Mouse (Mus musculus) spleen, adult 18-20 months (tissue): ENCODE measurements around the gene Prpf18.
"Not testable (repeated sequence)": the region's sequence is repeated elsewhere in the genome, so short reads cannot be mapped to it uniquely, and the experiment has no call there.

Experiments
- DNase-seq, 2 experiments: peaks; one replicate each; pipeline ENCODE4 v3.0.0; 2022; ENCODE audit warnings: mixed read lengths in 2 of 2

The Prpf18 gene

DNA sequence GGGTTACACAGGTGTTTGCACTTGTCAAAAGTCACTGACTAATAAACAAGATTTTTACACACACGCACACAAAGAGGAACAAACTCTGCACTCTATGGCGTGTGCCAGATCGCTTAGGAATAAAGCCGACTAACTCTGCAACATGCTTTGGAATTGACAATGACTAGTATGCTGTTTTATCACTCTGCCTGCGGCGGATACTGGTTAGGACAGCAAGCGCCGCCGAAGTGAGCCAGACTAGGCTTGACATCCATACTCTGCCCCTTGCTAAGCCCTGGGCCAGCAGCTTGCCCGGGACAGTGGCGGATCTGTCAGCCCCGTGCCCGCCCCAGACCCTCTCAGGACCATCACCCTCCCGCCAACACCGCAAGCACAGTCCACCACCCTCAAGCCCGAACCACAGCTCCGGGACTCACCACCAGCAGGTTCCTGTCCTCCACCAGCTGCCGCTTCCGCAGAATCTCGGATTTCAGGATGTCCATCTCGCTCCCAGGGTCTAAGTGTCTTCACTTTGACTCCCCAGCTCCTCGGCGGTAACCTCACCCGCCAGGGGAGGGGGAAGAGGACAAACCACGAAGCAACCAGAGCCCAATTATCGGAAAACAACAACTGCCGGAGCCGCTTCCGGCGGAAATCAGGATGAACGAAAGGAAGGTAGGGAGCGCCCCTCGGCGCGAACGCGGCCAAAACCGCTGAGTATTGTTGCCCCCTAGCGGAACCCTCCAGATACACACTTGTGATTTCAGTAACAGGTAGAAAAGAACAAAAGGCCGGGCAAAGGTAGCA is at the start of gene Prpf18:
Gene Prpf18 (minus strand): TSS at position 614 of the 786 bp plus-strand sequence.
- DNase-seq: peak; percentile 71 to 83

DNA sequence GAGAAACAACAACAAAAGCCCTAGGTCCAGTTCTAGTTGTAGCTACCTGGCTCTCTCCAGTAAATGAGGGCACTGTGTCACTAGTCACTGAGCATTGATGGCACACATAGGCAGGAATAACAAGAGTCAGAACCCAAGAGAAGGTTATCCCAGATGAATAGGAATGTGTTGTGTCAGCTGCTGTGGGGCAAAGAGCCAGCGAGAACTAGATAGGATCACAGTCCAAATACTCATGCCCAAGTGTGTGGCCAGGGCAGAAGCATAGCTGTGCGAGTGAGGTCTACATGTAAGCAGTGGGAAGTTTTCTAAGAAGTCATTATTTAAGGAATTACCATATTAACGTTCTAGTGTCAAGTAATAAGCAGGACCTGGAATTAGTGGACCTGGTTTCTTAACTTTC is 28.0 kb upstream of the Prpf18 start:
- no peak for DNase-seq

DNA sequence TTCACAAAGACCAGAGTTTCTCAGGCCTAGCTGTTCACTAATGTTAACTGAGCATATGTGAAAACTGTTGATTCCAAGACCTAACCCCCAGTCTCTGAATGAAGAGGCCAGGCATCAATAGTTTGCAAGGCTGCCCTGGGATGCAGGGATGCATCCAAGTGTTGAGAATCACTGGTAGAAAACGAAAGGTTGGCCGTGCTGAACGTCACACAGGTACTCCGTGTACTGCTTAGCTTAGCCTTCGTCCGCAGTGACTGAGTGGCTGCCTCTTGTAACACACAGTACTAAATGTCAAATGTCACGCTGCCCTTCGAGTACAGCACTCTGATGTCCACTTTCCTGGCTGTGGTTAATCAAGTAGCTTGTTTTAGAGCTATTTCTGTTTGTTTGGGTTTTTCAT is 19.7 kb upstream of the Prpf18 start:
- DNase-seq: no peak

DNA sequence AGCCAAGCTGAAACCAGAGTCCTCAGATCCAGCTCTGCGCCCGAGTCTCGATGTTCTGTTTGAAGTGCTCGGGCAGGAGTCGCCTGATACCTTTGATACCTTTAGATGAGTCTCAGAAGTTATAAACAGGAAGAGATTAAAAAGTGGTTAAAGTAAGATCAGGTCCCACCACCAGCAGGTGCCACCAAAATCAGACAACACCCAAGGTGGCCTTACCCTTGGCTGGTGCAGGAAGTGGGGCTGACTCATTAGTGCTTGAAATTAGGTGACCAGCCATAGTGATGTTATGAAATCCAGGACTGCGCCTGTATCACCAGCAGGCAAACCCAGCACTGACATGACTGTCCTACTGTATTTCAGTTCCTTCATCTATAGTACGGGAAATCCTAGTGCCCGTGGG is 17.8 kb upstream of the Prpf18 start:
- DNase-seq: no peak

DNA sequence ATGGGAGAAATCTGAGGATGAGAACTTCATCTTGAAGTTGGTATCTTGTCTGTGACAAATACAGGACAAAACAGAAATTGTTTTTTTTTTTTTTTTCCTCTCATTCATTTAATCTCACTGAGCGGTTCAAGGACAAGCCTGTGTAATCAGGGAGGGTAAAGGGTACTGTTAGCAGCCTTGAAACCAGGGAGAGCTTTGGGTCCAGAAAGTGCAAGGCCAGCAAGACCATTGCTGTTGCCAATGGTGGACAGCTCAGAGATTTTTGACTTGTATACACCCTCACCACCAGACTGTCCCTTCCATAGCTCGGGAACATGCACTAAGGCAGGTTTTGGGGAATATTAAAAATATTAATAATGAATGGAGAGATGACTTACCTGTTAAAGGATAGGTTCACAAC is 16.7 kb upstream of the Prpf18 start:
- no peak for DNase-seq

- no peak for DNase-seq
Measured at GRCm38 (mm10) chr2:4660677-4661076, 8.8 kb upstream of the Prpf18 start.

- DNase-seq: no peak
Measured at GRCm38 (mm10) chr2:4649646-4650045, 2.3 kb downstream of the Prpf18 start.

GRCm38 (mm10) chr2:4648094-4648493 is 3.8 kb downstream of the Prpf18 start:
- DNase-seq: no peak

DNA sequence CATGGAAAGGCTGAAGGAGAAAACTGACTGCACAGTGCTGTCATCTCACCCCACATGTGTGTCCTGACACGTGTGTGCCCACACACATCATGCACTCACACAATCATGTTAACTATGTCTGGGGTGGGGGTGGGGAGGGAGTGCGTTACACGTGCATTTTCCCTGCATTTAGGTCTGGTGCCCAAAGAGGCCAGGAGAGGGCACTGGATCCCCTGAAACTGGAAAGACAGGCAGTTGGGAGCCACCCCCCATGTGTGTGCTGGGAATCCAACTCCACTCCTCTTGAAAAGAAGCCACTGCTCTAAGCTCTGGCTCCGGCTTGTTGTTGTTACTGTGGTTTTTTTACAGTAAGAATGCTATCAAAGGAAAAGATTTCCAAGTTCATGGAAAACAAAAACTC is 6.8 kb downstream of the Prpf18 start:
- no peak for DNase-seq

DNA sequence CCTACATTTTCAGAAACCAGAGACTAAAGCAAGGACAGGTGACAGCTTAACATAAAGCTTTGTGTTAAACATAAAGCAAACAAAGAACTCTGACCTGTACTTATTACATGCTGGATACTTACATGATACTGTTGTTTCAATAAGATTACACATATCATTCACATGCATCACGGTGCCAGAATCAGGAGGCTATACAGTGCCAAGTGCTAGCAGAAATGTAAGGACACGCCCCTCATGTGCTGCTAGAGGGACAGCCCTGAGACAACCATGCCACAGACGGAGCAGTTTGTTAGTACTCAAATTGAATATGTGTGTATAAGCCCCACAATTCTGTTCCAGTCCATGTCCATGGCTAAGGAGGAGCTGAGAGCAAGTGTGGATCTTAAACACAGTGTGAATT is 13.7 kb downstream of the Prpf18 start:
- no peak for DNase-seq

GRCm38 (mm10) chr2:4636656-4637055 is 15.3 kb downstream of the Prpf18 start:
- no peak for DNase-seq

- DNase-seq: no peak
Measured at GRCm38 (mm10) chr2:4635804-4636203, 16.1 kb downstream of the Prpf18 start.

- DNase-seq: no peak
Measured at GRCm38 (mm10) chr2:4630197-4630835, 21.6 kb downstream of the Prpf18 start.

DNA sequence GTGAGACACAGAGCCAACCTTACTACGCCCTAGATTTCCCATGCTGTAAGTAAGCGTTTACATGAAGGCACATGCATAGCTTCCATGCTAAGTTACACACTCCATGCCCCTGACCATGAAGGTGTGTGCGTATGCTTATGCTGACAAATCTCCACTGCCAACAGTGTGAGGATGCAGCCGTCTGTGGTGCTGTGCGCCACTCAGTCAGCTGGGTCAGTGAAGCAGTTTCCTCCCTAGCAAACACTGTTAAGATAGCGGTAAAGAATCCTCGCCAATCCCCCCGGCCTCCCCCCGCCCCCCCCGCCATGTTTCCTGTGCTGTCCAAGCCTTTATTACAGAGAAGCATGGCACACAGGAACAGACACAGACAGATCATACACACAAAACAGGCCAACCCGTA is 22.4 kb downstream of the Prpf18 start:
- no peak for DNase-seq

GRCm38 (mm10) chr2:4628920-4629319 is 23.0 kb downstream of the Prpf18 start:
- no peak for DNase-seq

- no peak for DNase-seq
Measured at GRCm38 (mm10) chr2:4626911-4627310, 25.0 kb downstream of the Prpf18 start.

DNA sequence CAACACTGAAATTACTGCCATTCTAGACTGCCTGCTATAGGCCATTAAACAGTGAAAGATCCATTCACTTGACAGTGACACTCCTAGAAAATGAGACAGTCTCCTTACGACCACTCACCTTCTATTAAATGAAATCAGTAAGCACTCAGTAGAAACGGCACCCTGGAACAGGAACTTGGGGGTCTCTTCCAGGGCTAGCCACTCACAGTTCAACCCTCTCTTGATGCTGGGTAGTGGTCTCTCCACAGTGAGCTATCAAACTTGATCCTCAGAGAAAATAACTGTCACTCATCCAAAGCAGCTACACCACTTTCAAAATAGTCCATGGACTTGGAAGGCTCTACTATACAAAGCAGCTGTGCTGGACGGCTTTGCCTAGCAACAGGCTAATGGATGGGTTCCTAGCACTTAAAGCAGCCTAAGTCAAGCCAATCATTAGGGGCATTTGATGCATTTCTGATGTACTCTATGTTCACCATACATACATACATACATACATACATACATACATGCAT is 30.4 kb downstream of the Prpf18 start:
- DNase-seq: no peak

- DNase-seq: no peak
Measured at GRCm38 (mm10) chr2:4620640-4621401, 31.1 kb downstream of the Prpf18 start.

DNA sequence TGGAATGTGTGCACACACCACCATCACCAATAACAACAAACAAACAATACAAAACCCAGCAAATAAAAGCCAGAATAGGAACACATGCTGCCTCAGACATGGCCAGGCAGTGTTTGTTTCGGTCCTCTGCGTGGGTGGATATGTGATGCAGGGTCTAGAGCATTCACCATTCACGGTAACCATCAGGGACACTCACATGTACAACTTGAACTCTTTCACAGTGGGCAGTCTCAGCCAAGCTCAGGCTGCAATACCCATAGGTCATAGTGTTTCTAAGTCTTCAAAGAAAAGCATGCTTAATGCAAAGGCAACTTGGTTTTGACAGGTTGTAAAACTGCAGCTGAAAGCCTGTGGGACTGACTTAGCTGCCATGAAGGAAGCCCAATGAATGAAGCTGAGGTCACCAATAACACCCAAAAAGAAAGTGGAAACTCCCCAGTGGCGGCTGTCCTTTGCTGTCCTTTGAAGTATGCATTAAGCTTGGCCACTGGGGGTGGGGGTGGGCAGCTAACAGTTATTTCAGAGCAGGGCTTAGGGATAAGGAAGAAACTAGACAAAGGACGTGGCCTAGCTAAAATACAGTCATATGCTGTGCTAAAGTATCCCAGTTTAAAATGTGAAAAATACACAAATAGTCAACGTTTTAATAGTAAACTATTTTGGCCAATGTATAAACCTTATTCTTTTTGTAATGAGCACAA is 31.9 kb downstream of the Prpf18 start:
- no peak for DNase-seq

DNA sequence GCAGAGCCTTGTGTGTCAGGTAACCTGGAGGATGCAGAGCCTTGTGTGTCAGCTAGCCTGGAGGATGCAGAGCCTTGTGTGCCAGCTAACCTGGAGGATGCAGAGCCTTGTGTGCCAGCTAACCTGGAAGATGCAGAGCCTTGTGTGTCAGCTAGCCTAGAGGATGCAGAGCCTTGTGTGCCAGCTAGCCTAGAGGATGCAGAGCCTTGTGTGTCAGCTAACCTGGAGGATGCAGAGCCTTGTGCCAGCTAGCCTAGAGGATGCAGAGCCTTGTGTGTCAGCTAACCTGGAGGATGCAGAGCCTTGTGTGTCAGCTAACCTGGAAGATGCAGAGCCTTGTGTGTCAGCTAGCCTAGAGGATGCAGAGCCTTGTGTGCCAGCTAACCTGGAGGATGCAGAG is 32.8 kb downstream of the Prpf18 start:
- DNase-seq: not testable (repeated sequence)

DNA sequence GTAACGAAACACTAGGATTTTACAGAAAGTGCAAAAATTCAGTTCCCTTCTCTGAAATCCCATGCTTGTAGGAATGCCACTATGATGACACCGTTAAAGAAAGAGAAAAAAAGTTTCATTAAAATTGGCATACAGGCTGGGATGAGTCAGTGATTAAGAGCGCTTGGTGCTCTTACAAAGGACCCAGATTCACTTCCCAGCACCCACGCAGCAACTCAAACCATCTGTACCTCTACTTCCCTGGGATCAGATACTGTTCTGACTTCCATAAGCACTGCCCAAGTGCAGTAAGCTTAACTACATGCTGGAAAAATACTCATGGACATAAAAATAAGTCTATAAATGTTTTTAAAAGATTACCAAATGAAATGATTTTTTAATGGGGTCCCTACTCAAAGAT is 34.9 kb downstream of the Prpf18 start:
- DNase-seq: no peak

DNA sequence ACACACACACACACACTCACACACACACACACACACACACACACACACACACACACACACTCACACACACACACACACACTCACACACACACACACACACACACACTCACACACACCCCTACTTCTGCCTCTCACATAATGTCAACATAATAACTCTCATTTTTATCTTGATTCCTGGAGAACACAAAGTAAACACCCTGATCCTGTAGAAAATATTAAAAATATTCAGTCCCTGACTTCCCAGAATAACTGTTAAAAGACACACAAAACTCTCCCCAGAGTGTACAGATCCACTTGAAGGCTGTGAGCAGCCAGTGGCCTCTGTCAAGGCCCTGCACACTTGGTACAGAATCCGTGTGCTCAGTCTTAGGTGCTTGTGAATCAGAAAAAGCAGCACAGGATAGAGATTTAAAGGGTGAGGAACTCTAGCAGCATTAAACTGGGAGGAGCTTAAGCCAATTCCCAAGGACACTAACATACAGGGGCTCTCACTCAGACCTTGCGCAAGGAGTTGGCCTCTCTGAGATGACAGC is 36.8 kb downstream of the Prpf18 start:
- no peak for DNase-seq
